Comparison of ENCODE assay signal across 12 mouse cellular contexts in the genomic region with DNA sequence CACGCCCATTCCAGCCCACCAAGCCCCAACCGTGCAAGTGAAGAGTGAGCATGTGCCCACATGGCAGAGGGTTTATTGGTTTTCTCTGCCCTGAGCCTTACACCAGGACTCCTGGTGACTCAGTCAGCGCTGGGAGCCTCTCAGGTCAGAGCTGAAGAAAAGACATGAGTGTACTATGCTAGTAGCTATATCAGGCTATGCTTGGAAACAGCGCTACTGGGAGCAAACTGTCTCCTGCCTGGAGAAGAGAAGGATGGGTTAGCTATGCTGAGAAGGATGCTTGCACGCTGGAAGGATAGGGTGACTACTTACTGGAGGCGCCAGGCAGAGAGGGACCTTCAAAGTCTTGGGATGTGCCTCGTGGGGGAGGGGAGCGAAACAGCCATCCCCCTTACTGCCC. TPM values are rescaled to one million over a fixed set of nuclear protein-coding genes. Genes with fewer than 3 reads are reported as not detected.
A peak's percentile ranks its signal among the peaks of the same experiment; 100 is the strongest.
DNase-seq lines count a peak whose midpoint lies in the region; ATAC-seq and TF ChIP-seq lines count a peak whose summit lies in the region.
"Had no signal": no experiment of that assay in that cellular context is flagged by ENCODE, and none has a peak within 500 bp of the region (broad histone marks: within the 10 kb centered on the region; RNA-seq: fewer than 3 reads in every experiment).

No protein-coding gene starts in this region.

- no peak overlapping the region for H3K9ac ChIP-seq in lung, embryonic 16.5 days (ENCODE audit: low read length)
- no peak overlapping the region for H3K9ac ChIP-seq in lung, postnatal 0 days (replicated peaks; ENCODE audit: low read depth)
- no peak overlapping the region for H3K9ac ChIP-seq in limb, embryonic 14.5 days (ENCODE audit: low read depth, low read length, severe bottlenecking)

- no peak for DNase-seq in frontal cortex, postnatal 10 days (ENCODE audit: low spot score in 2 of 2)
- DNase-seq in lung, postnatal 0 days (ENCODE audit: low spot score), result no peak
- no peak for DNase-seq in limb, embryonic 14.5 days (ENCODE audit: low spot score)
- DNase-seq in thymus, postnatal 4 days, result no peak
- DNase-seq in kidney, postnatal 4 days, result no peak
- no peak for DNase-seq in thymus, adult 18-20 months
- DNase-seq: adrenal gland, adult 8-10 months; cerebellum, adult 8-10 months had no signal

- peaks cover 7% of the 10 kb centered on the region for H3K4me1 ChIP-seq in lung, embryonic 16.5 days (replicated peaks; ENCODE audit: control insufficient read depth, insufficient read depth, low read length)
- peaks cover 7% of the 10 kb centered on the region for H3K4me1 ChIP-seq in lung, postnatal 0 days (ENCODE audit: insufficient read depth, low read depth, low read length)
- 0 out of 2 replicates have a peak, but pooled peaks cover 2% of the 10 kb centered on the region for H3K4me1 ChIP-seq in limb, embryonic 14.5 days (ENCODE audit: control insufficient read depth, insufficient read depth, low read length)

- no peak overlapping the region for H3K27ac ChIP-seq in lung, embryonic 16.5 days (ENCODE audit: low read length)
- H3K27ac ChIP-seq in lung, postnatal 0 days (ENCODE audit: low read length), result no peak overlapping the region
- no peak overlapping the region for H3K27ac ChIP-seq in limb, embryonic 14.5 days (replicated peaks; ENCODE audit: low read depth, low read length)
- H3K27ac ChIP-seq: macrophage had no signal

- no peaks in the 10 kb centered on the region for H3K36me3 ChIP-seq in lung, embryonic 16.5 days (ENCODE audit: control insufficient read depth, insufficient read depth, low read length)
- H3K36me3 ChIP-seq in lung, postnatal 0 days (ENCODE audit: insufficient read depth, low read length), result no peaks in the 10 kb centered on the region
- H3K36me3 ChIP-seq in limb, embryonic 14.5 days (ENCODE audit: control insufficient read depth, insufficient read depth, low read length), result no peaks in the 10 kb centered on the region

- no peak for TF ChIP-seq EP300 in lung, postnatal 0 days (IDR thresholded peaks at IDR 0.05)

- H3K9me3 ChIP-seq in lung, embryonic 16.5 days (ENCODE audit: control insufficient read depth, low read length), result no peaks in the 10 kb centered on the region
- H3K9me3 ChIP-seq in lung, postnatal 0 days (ENCODE audit: low read length), result no peaks in the 10 kb centered on the region
- no peaks in the 10 kb centered on the region for H3K9me3 ChIP-seq in limb, embryonic 14.5 days (ENCODE audit: control insufficient read depth, low read length)

- TF ChIP-seq POLR2A in limb, embryonic 14.5 days (IDR thresholded peaks at IDR 0.05; ENCODE audit: borderline replicate concordance, extremely low read depth, insufficient read depth, insufficient read length), result no peak

- no peak for TF ChIP-seq CTCF in lung, postnatal 0 days (IDR thresholded peaks at IDR 0.05)

- peak overlapping the region; percentile 75 for H3K4me2 ChIP-seq in lung, embryonic 16.5 days (ENCODE audit: low read depth, low read length)
- H3K4me2 ChIP-seq in lung, postnatal 0 days (replicated peaks; ENCODE audit: low read depth, low read length), result no peak overlapping the region; the same call in 1 of the 2 replicates
- H3K4me2 ChIP-seq in limb, embryonic 14.5 days (replicated peaks; ENCODE audit: low read depth, low read length, severe bottlenecking), result peak overlapping the region; percentile 79; the same call in 1 of the 2 replicates

- 50% methylated on average over 8 of the region's 8 CpGs for WGBS in lung, embryonic 16.5 days
- 65% methylated on average over 8 of the region's 8 CpGs for WGBS in lung, postnatal 0 days
- 49% methylated on average over 8 of the region's 8 CpGs for WGBS in limb, embryonic 14.5 days

- H3K27me3 ChIP-seq in lung, embryonic 16.5 days (ENCODE audit: control insufficient read depth, insufficient read depth, low read depth, low read length), result peaks cover 6% of the 10 kb centered on the region
- H3K27me3 ChIP-seq in lung, postnatal 0 days (replicated peaks; ENCODE audit: insufficient read depth, low read length), result peaks cover 3% of the 10 kb centered on the region; the same call in 1 of the 2 replicates
- H3K27me3 ChIP-seq in limb, embryonic 14.5 days (ENCODE audit: control insufficient read depth, insufficient read depth, low read length), result peaks cover 19% of the 10 kb centered on the region

- no peak overlapping the region for H3K4me3 ChIP-seq in lung, embryonic 16.5 days (ENCODE audit: low read length)
- H3K4me3 ChIP-seq in lung, postnatal 0 days (ENCODE audit: low read depth, low read length), result no peak overlapping the region
- no peak overlapping the region for H3K4me3 ChIP-seq in limb, embryonic 14.5 days (replicated peaks; ENCODE audit: low read length)

- peak; percentile 53; the same call in 1 of the 2 replicates for ATAC-seq in frontal cortex, adult (ENCODE audit: low TSS enrichment)
- no peak for ATAC-seq in lung, embryonic 16.5 days (ENCODE audit: low read depth)
- no peak for ATAC-seq in lung, postnatal 0 days
- no peak for ATAC-seq in limb, embryonic 14.5 days (ENCODE audit: low FRiP score, low read depth)
- ATAC-seq: inflammation-experienced regulatory T-cells, adult 6 months had no signal

RNA-seq across cellular contexts. Expression of a gene that starts 30.9 kb away (rescaled TPM):
- 0.55 and 0.60 TPM in 2 replicates for polyA plus RNA-seq in lung, embryonic 16.5 days (2015; fragmentation: Nextera tagmentation; extraction: Ambion mirVana)
- 1.7 and 2.1 TPM in 2 replicates for polyA plus RNA-seq in lung, postnatal 0 days (2015; fragmentation: Nextera tagmentation; extraction: Ambion mirVana)
- polyA plus RNA-seq in limb, embryonic 14.5 days (2012; rRNA removed), result 2.5 and 2.8 TPM in 2 replicates
- polyA plus RNA-seq in limb, embryonic 14.5 days (2014; fragmentation: Nextera tagmentation; extraction: Ambion mirVana), result 1.2 and 1.7 TPM in 2 replicates
- polyA plus RNA-seq: inflammation-experienced regulatory T-cells, adult 6 months had no signal

RNA-seq across cellular contexts. Expression of a gene that starts 38.6 kb away (rescaled TPM):
- 239 and 249 TPM in 2 replicates for polyA plus RNA-seq in lung, embryonic 16.5 days (2015; fragmentation: Nextera tagmentation; extraction: Ambion mirVana)
- polyA plus RNA-seq in lung, postnatal 0 days (2015; fragmentation: Nextera tagmentation; extraction: Ambion mirVana), result 202 and 228 TPM in 2 replicates
- polyA plus RNA-seq in limb, embryonic 14.5 days (2012; rRNA removed), result 83.0 and 103 TPM in 2 replicates
- 218 and 221 TPM in 2 replicates for polyA plus RNA-seq in limb, embryonic 14.5 days (2014; fragmentation: Nextera tagmentation; extraction: Ambion mirVana)

RNA-seq across cellular contexts. Expression of a gene that starts 38.7 kb away (rescaled TPM):
- 9.6 and 11.1 TPM in 2 replicates for polyA plus RNA-seq in lung, embryonic 16.5 days (2015; fragmentation: Nextera tagmentation; extraction: Ambion mirVana)
- 5.3 and 6.7 TPM in 2 replicates for polyA plus RNA-seq in lung, postnatal 0 days (2015; fragmentation: Nextera tagmentation; extraction: Ambion mirVana)
- polyA plus RNA-seq in limb, embryonic 14.5 days (2012; rRNA removed), result 0.19 and 0.46 TPM in 2 replicates
- polyA plus RNA-seq in limb, embryonic 14.5 days (2014; fragmentation: Nextera tagmentation; extraction: Ambion mirVana), result not detected in 2 replicates
- polyA plus RNA-seq: inflammation-experienced regulatory T-cells, adult 6 months; macrophage had no signal
